Mouse (Mus musculus) testis, postnatal 14 days (tissue): Measurements from ENCODE around the gene Gm20696.

Source experiments
- DNase-seq: peaks from one replicate; pipeline ENCODE4 v3.0.0; 2021; ENCODE audit warnings: low spot score

Gene Gm20696

GRCm38 (mm10) chr6:99325881-99326280 lies 340.7 kb downstream of the Gm20696 start:
- no peak for DNase-seq

- DNase-seq: no peak
Measured at GRCm38 (mm10) chr6:99325461-99325860, 341.1 kb downstream of the Gm20696 start.

DNA sequence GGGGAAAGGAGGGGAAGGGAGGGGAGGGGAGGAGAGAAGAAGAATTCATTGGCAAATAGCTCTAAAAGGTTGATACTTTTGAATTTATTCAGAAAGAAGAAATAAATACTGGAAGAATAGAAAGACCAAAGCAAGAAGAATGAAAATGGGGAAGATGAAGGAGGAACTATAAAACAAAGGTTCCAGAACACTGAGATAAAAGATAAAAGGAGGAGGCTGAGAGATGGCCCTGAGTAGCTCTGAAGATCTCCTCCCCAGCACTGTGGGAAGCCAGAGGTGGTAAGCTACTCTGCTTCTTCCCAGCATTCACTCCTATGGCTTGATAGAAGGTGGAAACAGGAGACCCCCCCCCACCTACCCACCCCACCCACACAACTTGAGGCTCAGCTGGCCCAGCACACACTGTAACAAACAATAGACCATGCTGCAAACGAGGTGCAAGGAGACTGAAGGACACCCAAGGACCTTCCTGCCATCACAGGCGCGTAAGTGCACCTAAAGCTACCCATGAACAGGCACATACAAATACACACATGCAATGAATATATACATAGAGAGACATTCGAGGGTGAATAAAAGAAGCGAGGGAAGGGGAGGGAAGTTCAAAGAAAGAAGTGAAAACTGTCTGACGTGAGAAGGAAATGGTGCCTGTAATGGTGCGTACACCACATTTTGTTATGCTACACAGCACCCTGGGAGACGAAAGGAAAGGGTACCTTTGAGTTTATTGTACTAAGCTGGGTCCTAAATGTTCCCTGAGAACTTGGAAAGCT lies 344.3 kb downstream of the Gm20696 start:
- no peak for DNase-seq

DNA sequence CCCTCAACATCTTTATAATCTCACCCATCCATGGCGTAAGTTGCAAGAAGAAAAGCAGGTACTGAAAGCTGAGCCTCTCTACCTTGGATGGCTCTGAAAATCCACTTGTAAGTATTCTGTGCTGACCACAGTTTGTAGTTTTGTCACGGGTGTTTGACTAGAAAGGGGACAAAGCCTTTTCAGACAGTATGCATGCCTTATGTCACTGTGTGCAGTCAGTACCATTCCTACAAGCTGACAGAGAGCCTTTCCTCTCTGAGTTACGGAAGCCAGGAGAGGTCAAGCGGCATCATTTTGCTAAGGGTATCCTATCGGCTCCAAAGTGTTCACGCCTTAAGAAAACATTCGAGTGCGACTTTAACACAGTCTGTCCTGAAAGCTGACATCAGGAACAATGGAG lies 346.2 kb downstream of the Gm20696 start:
- DNase-seq: no peak

DNA sequence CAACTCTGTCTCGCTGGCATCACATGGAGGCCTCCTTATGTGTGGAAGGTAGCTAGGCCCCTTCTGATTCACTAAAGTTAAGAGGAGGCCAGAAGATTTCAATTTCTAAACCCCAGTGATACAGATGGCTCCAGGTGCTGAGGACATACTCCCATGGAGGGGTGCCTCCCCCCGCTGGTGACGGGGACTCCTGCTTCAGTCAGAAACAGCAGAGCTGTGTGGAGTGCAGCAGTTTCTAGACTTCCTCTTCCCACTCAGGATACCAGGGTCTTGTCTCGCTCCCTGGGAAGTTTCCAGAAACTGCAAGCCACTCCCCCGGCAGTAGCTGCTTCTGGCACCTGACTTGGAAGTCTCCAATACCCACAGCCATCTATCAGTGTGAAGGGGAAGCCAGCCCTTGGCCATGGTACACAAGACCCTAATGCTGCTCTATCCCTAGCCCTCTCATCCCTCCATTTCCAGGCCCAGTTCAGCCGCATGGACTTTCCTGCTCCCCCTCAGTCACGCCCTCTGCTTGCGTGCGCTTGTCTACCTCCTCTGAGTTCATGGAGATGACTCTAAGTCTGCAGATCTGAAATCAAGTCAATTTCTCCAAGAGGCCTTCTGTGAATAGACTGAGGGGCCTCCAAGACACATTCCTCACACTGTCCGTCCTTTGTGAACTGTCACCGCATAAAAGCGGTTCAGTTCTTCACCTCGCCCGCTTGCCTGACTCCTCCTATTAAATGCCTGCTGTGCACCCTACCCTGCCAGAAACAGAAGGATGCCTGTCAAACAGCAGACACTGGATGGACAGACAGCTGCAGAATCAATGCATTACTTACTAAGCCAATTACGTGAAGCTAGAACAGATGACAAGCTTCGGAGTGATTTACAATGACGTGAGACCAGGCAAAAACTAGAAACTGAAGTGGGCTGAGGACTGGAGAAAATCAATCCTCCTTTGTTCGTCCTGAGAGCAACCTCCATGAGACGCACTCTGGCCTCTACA lies 346.9 kb downstream of the Gm20696 start:
- no peak for DNase-seq

- DNase-seq: no peak
Measured at GRCm38 (mm10) chr6:99314746-99315145, 351.9 kb downstream of the Gm20696 start.

GRCm38 (mm10) chr6:99310529-99310928 lies 356.1 kb downstream of the Gm20696 start:
- no peak for DNase-seq

DNA sequence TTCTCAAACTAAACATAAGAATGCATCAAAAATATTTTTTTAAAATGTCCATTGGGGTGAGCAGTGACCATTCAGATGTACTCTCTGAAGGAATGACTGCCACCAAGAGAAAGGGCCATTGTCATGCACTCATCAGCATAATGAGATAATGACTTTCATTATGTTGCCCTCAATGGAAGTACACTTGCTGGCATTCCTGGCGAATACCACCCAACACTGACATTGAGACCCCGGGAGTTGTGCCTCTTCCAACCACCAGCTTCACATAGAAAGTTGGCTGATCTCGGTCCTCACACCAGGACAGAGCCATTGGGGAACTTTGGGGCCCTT lies 356.5 kb downstream of the Gm20696 start:
- DNase-seq: no peak

- DNase-seq: no peak
Measured at GRCm38 (mm10) chr6:99309466-99310170, 357.0 kb downstream of the Gm20696 start.

- DNase-seq: no peak
Measured at GRCm38 (mm10) chr6:99305751-99306150, 360.8 kb downstream of the Gm20696 start.

- no peak for DNase-seq
Measured at GRCm38 (mm10) chr6:99305236-99305635, 361.4 kb downstream of the Gm20696 start.

DNA sequence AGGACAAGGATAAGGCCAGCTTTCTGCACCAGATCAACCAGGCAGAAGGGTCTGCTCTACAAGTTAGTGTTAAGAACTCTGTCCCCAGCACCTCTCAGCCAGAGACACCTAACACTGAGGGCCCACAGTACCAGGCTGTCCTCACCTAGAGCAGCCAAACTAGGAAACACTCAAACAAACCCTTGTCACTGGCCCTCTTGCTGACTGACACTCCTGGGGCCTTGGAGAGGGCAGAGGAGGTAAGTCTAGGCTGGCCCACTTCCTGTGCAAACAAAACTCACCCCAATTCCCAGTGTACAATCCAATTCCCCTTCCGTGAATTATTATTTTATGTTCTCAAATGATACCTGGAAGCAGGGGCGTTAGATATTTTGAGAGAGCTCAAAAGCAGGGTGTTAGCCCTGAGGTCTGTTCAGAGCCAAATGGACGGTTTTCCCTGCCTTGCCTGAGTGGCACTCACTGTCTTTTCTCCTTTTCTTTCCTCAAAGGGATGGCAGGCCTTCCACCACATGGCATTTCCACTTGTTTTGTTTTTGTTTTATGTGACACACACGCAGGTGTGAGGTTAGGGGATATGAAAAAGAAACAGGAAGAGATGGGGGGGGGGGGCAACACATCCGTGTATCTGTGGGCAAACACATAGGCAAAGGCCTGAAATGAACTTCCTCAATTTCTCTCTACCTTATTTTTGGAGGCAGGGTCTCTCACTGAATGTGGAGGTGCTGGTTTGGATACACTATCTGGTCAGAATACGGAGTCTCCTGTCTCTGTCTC lies 363.7 kb downstream of the Gm20696 start:
- no peak for DNase-seq

DNA sequence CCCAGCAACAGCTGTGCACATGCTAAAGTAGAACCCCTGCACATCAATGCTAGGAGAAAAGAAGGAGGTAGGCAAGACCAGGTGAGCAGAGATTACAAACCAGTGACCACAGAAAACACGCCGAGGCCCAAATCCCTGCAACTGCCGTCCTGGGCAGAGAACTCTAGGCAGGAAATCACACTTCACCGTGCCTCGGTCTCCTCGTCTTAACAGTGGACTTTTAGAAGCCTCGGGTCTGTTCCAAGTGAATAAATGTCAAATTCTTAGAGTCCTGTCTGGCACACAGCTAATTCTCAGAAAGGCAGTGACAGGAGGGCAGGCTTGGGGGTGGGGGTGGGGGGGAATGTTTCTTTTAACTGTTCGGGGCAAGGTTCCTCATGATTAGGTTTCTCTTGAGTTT lies 364.7 kb downstream of the Gm20696 start:
- no peak for DNase-seq

DNA sequence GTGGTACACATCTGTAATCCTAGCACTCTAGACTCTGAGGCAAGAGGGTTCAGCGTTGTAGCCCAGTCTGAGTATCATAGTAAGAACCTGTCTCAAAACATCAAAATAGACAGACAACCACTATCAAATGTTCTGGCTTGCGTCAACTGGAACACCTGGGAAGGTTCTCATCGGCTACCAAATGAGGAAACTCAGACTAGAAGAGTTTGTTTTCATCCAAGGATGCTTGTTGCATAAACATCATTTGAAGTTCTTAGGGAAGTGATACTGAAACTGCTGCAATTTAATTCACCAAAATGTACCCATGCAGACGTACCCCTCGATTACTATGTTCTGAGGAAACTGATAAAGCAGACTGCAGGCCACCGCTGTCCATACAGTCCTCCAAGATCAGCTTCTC lies 366.4 kb downstream of the Gm20696 start:
- DNase-seq: no peak

DNA sequence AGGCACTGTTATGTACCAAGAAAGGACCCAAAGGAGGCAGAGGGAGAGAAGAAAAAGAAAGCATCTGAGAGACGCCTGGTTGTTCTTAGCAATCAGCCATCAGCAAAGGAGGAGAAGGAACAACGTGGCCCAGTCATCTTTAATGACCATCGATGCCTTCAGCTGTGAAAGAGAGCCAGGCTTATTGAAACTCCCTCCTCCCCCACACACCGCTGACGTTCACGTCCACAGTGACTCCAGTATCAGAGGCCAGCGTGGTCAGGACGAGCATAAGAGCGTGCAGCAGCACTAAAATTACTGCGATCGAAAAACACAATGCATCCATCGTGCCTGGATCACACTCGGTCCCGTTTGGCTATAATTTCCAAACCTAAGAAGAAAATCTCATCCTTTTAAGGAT lies 367.4 kb downstream of the Gm20696 start:
- DNase-seq: no peak

DNA sequence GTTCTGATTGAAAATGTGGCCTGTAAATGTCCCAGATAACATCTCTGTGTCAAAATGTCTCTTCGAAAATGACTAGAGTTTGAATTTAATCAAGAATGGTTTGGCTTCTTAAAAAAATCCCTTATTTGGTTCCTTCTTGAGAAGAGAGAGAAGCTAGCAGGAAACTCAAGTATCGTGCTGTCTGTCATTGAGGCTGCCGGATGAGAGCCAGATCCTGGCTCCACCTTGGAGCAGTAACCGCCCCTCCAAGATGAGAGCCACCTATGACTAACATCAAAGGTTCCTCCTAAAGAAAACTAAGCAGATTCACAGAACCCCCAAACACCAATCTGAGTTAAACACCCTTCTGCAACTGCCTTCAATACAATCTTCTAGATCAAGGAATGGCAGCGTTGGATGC lies 369.1 kb downstream of the Gm20696 start:
- no peak for DNase-seq

DNA sequence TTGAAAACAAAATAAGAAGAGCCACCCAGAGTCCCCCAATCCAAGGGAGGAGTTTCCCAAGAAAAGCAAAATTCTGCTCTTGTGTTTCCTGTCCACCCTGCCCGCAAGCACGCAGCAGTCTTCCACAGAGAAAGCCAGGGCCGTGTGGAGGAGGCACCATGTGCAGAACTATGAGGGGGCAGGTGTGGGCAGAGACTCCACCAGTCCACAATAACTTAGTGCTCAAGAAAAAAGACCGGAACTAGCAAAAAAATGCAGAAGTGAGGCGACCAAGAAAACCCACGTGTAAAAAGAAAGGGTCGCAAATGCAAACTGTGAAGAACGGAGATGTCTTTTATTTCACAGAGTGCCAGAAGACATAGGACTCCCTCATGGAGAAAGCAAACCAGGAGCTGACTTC lies 371.1 kb downstream of the Gm20696 start:
- no peak for DNase-seq

- no peak for DNase-seq
Measured at GRCm38 (mm10) chr6:99289220-99289619, 377.4 kb downstream of the Gm20696 start.

DNA sequence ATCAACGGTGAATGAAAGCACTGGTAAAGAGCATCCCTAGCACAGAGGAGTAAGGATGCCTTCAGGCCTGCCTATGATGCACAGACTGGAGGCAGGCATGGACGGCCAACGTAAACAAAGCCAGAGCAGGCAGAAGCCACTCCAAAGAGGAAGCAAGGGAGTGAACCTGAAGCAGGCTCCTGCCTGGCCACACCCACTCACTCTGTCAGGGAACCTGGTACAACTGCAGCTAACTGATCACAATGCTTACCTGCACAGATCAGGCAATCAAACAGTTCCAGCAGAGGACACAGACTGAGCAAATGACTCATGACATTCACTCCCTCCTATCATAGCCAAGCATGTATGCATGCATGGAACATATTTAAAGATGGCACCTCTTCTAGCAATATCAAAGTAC lies 381.6 kb downstream of the Gm20696 start:
- no peak for DNase-seq

- no peak for DNase-seq
Measured at GRCm38 (mm10) chr6:99284019-99284418, 382.6 kb downstream of the Gm20696 start.

DNA sequence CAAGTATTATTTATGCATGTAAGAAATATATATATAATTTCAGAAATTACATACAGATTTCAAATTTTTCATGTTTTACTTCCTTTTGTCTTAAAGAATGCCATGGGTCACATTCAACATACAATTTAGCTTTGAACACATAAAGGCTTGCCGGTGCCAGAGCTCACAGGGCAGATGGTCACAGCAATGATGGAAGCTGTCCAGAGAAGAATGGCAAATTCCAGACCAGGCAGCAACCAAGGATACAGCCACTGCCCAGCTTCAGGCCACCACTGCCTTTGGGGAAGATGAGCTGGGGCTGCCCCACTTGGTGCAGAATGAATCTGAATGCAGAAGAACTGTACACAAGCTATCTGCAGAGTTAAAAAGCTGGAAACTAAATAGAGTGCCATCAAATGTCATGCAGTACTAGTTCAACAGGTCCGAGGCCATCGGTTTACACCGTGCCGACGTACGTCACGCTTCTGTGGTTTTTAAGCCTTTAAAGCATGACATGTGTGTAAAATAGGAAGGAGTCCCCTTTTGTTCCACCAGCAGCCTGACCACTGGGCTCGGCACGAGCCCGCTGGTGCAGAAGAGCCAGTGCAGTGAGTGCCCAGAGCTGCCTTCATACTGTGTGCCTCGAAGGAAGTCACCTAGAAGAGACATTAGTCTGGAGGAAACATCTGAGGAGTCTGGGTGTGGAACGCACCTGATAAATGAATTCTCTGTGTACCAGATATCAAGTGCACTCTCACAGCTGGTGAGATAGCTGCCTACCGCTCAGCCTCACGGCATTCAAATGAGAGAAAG lies 383.5 kb downstream of the Gm20696 start:
- DNase-seq: no peak
